Mouse (Mus musculus) adrenal gland, postnatal 14 days (tissue): Measurements from ENCODE around the gene Urgcp. TPM values are rescaled to one million over a fixed set of nuclear protein-coding genes. Genes with fewer than 3 reads are reported as not detected.

Experiments used
- DNase-seq: peaks from one replicate; pipeline ENCODE4 v3.0.0; 2021; ENCODE audit warnings: mixed read lengths
- total RNA-seq: library from RNA; stranded (reverse); gene quantifications from 2 replicates; pipeline ENCODE4 v1.2.3, GENCODE M21; 2021

The Urgcp gene
- total RNA-seq, 1 experiment from 2014 or later: 56.9 TPM

- DNase-seq: peak; percentile 4
These were observed 47.0 kb downstream of the Urgcp start for GRCm38 (mm10) chr11:5715179-5715578.

GRCm38 (mm10) chr11:5707530-5708353 lies 54.4 kb downstream of the Urgcp start:
- peak; percentile 97 for DNase-seq

- peak; percentile 66 for DNase-seq
These were observed 55.2 kb downstream of the Urgcp start for GRCm38 (mm10) chr11:5706874-5707529.

GRCm38 (mm10) chr11:5705972-5706371 lies 56.2 kb downstream of the Urgcp start:
- no peak for DNase-seq

- no peak for DNase-seq
These were observed 58.8 kb downstream of the Urgcp start for GRCm38 (mm10) chr11:5703341-5703740.

GRCm38 (mm10) chr11:5702957-5703332 lies 59.2 kb downstream of the Urgcp start:
- no peak for DNase-seq

GRCm38 (mm10) chr11:5702271-5702956 lies 59.8 kb downstream of the Urgcp start:
- no peak for DNase-seq

- DNase-seq: no peak
These were observed 60.4 kb downstream of the Urgcp start for GRCm38 (mm10) chr11:5701821-5702220.

- no peak for DNase-seq
These were observed 60.9 kb downstream of the Urgcp start for GRCm38 (mm10) chr11:5701300-5701699.

- peak; percentile 40 for DNase-seq
These were observed 61.4 kb downstream of the Urgcp start for GRCm38 (mm10) chr11:5700808-5701207.

GRCm38 (mm10) chr11:5691775-5692174 lies 70.4 kb downstream of the Urgcp start:
- DNase-seq: peak; percentile 69

- no peak for DNase-seq
These were observed 77.9 kb downstream of the Urgcp start for GRCm38 (mm10) chr11:5684283-5684682.

GRCm38 (mm10) chr11:5682541-5682940 lies 79.6 kb downstream of the Urgcp start:
- DNase-seq: peak; percentile 63

Other genes with a start within 250 kb of the Urgcp start
- 124 and 125 TPM in 2 replicates for gene Xbp1, start 241.7 kb downstream of the Urgcp start, total RNA-seq
- gene Ccdc117, start 220.2 kb downstream of the Urgcp start, total RNA-seq: 22.5 and 24.4 TPM in 2 replicates
- not detected in 2 replicates for gene Ankrd36, start 192.7 kb downstream of the Urgcp start, total RNA-seq
- gene Mrps24, start 46.7 kb downstream of the Urgcp start, total RNA-seq: 148 and 152 TPM in 2 replicates
- gene Dbnl, start 26.1 kb upstream of the Urgcp start, total RNA-seq: 51.7 and 62.9 TPM in 2 replicates
- gene Pgam2, start 41.4 kb upstream of the Urgcp start, total RNA-seq: not detected in 2 replicates
- 8.4 and 11.9 TPM in 2 replicates for gene Polm, start 75.6 kb upstream of the Urgcp start, total RNA-seq
- 203 and 213 TPM in 2 replicates for gene Aebp1, start 99.6 kb upstream of the Urgcp start, total RNA-seq
- gene Pold2, start 115.9 kb upstream of the Urgcp start, total RNA-seq: 35.6 and 42.1 TPM in 2 replicates
- gene Myl7, start 136.4 kb upstream of the Urgcp start, total RNA-seq: not detected in 2 replicates
- gene Gck, start 187.7 kb upstream of the Urgcp start, total RNA-seq: 3.8 and 18.3 TPM in 2 replicates
- 71.1 and 77.9 TPM in 2 replicates for gene Ykt6, start 193.3 kb upstream of the Urgcp start, total RNA-seq